Mouse (Mus musculus) hindbrain, postnatal 0 days (tissue): ENCODE measurements at regions not wholly inside any gene's neighbourhood (a gene's known extent, or its start where the extent isn't known, plus 50 kb on each side); places are given as distances from the start of the nearest gene placed in this dataset.

Experiments used
- ATAC-seq: fragments of 200-750 bp; cut with Nextera tagmentation; 2 replicates; pipeline ENCODE4 v1.8.0; 2017; ENCODE audit warnings: mild to moderate bottlenecking, moderate TSS enrichment, moderate library complexity
- DNase-seq: peaks from one replicate; pipeline ENCODE4 v3.0.0-alpha.2; 2015; ENCODE audit warnings: low spot score
- H3K27ac ChIP-seq: fragments of 300-500 bp; sonication (generic); 2 replicates; pipeline ENCODE4 v1.5.1; 2014; ENCODE audit warnings: mild to moderate bottlenecking
- H3K27me3 ChIP-seq: fragments of 300-500 bp; sonication (generic); 2 replicates; pipeline ENCODE4 v1.6.1; 2014; ENCODE audit warnings: low read length, mixed read lengths; ENCODE audit not compliant: insufficient read depth
- H3K36me3 ChIP-seq: fragments of 300-500 bp; sonication (generic); 2 replicates; pipeline ENCODE4 v1.6.1; 2014; ENCODE audit warnings: low read length, mixed read lengths; ENCODE audit not compliant: insufficient read depth
- H3K4me1 ChIP-seq: fragments of 300-500 bp; sonication (generic); 2 replicates; pipeline ENCODE4 v1.6.1; 2014; ENCODE audit warnings: antibody characterized with exemption, low read length, mixed read lengths; ENCODE audit not compliant: insufficient read depth
- H3K4me2 ChIP-seq: fragments of 300-500 bp; sonication (generic); 2 replicates; pipeline ENCODE4 v1.6.1; 2014; ENCODE audit warnings: low read depth, mild to moderate bottlenecking, low read length, moderate library complexity, mixed read lengths
- H3K4me3 ChIP-seq: fragments of 300-500 bp; sonication (generic); 2 replicates; pipeline ENCODE4 v1.5.1; 2014; ENCODE audit warnings: low read length
- H3K9ac ChIP-seq: fragments of 300-500 bp; sonication (generic); replicated peaks from 2 replicates; pipeline ENCODE4 v1.6.1; 2014; ENCODE audit warnings: mild to moderate bottlenecking, low read length, moderate library complexity, mixed read lengths
- H3K9me3 ChIP-seq: fragments of 300-500 bp; sonication (generic); 2 replicates; pipeline ENCODE4 v1.6.1; 2016; ENCODE audit warnings: low read length, mixed read lengths
- CTCF ChIP-seq: IDR thresholded peaks from 2 replicates; pipeline ENCODE4 v1.5.1; 2016; ENCODE audit warnings: antibody characterized with exemption, control low read depth, low read depth
- WGBS: fragments of 180-500 bp; shearing (Covaris S2); extraction: QIAGEN DNeasy Blood & Tissue Kit; methylation state at CpG from one replicate; pipeline ENCODE4 v1.1.7; 2014; 5-methylcytosine and 5-hydroxymethylcytosine counted together

GRCm38 (mm10) chr1:35724366-35724900, 343.8 kb upstream of the Hs6st1 start:
- H3K4me3 ChIP-seq, result no peak overlapping the region
- no peak overlapping the region for H3K27ac ChIP-seq
- no peak for TF ChIP-seq CTCF
- H3K4me2 ChIP-seq, result no peak overlapping the region
- no peaks in the 10 kb centered on the region for H3K36me3 ChIP-seq
- ATAC-seq (no peak), DNase-seq (no peak)
- H3K27me3 ChIP-seq, result no peaks in the 10 kb centered on the region
- H3K4me1 ChIP-seq, result no peaks in the 10 kb centered on the region
- WGBS, result 75% methylated on average over 3 of the region's 3 CpGs
- no peak overlapping the region for H3K9ac ChIP-seq
- H3K9me3 ChIP-seq, result no peaks in the 10 kb centered on the region

GRCm38 (mm10) chr1:35726596-35726995, 341.6 kb upstream of the Hs6st1 start:
- peak; percentile 63 for DNase-seq
- Histone ChIP-seq H3K9me3 (no peaks in the 10 kb centered on the region), H3K27ac (no peak overlapping the region), H3K27me3 (no peaks in the 10 kb centered on the region), H3K4me2 (no peak overlapping the region), H3K4me1 (no peaks in the 10 kb centered on the region), H3K36me3 (no peaks in the 10 kb centered on the region), H3K4me3 (no peak overlapping the region), H3K9ac (no peak overlapping the region)
- TF ChIP-seq CTCF, result peak; percentile 68
- no peak for ATAC-seq
- 62% methylated on average over 1 of the region's 1 CpGs for WGBS

GRCm38 (mm10) chr1:35727310-35727990, 340.8 kb upstream of the Hs6st1 start:
- TF ChIP-seq CTCF, result no peak
- Histone ChIP-seq H3K4me3 (no peak overlapping the region), H3K4me1 (no peaks in the 10 kb centered on the region), H3K27ac (no peak overlapping the region), H3K27me3 (no peaks in the 10 kb centered on the region), H3K9me3 (no peaks in the 10 kb centered on the region), H3K9ac (no peak overlapping the region), H3K4me2 (no peak overlapping the region), H3K36me3 (no peaks in the 10 kb centered on the region)
- no peak for ATAC-seq
- WGBS, result 93% methylated on average over 8 of the region's 8 CpGs
- no peak for DNase-seq

- H3K9ac ChIP-seq, result no peak overlapping the region
- no peaks in the 10 kb centered on the region for H3K9me3 ChIP-seq
- DNase-seq, result no peak
- no peak overlapping the region for H3K4me3 ChIP-seq
- 87% methylated on average over 5 of the region's 5 CpGs for WGBS
- no peaks in the 10 kb centered on the region for H3K27me3 ChIP-seq
- H3K4me2 ChIP-seq, result no peak overlapping the region
- H3K27ac ChIP-seq, result no peak overlapping the region
- H3K4me1 ChIP-seq, result no peaks in the 10 kb centered on the region
- H3K36me3 ChIP-seq, result no peaks in the 10 kb centered on the region
- no peak for TF ChIP-seq CTCF
- ATAC-seq, result no peak
Measured at GRCm38 (mm10) chr1:35729785-35730295, 338.4 kb upstream of the Hs6st1 start.

GRCm38 (mm10) chr1:35730309-35730708, 337.9 kb upstream of the Hs6st1 start:
- WGBS, result 89% methylated on average over 4 of the region's 4 CpGs
- Histone ChIP-seq H3K9me3 (no peaks in the 10 kb centered on the region), H3K27me3 (no peaks in the 10 kb centered on the region), H3K4me2 (no peak overlapping the region), H3K36me3 (no peaks in the 10 kb centered on the region), H3K27ac (no peak overlapping the region), H3K9ac (no peak overlapping the region), H3K4me3 (no peak overlapping the region), H3K4me1 (no peaks in the 10 kb centered on the region)
- TF ChIP-seq CTCF, result no peak
- ATAC-seq (no peak), DNase-seq (no peak)

- Histone ChIP-seq H3K9ac (no peak overlapping the region), H3K27me3 (no peaks in the 10 kb centered on the region), H3K4me1 (no peaks in the 10 kb centered on the region), H3K36me3 (no peaks in the 10 kb centered on the region), H3K27ac (no peak overlapping the region), H3K9me3 (no peaks in the 10 kb centered on the region), H3K4me2 (no peak overlapping the region), H3K4me3 (no peak overlapping the region)
- no peak for TF ChIP-seq CTCF
- ATAC-seq (no peak), DNase-seq (no peak)
Measured at GRCm38 (mm10) chr1:35736247-35736646, 332.0 kb upstream of the Hs6st1 start.

GRCm38 (mm10) chr1:35749603-35750002, 318.6 kb upstream of the Hs6st1 start:
- no peaks in the 10 kb centered on the region for H3K9me3 ChIP-seq
- H3K4me3 ChIP-seq, result no peak overlapping the region
- peak; percentile 27; the same call in 1 of the 2 replicates for ATAC-seq
- H3K9ac ChIP-seq, result no peak overlapping the region
- no peaks in the 10 kb centered on the region for H3K27me3 ChIP-seq
- H3K4me1 ChIP-seq, result no peaks in the 10 kb centered on the region
- no peaks in the 10 kb centered on the region for H3K36me3 ChIP-seq
- H3K27ac ChIP-seq, result no peak overlapping the region
- DNase-seq, result peak; percentile 16
- TF ChIP-seq CTCF, result no peak
- H3K4me2 ChIP-seq, result no peak overlapping the region
- WGBS, result 76% methylated on average over 7 of the region's 7 CpGs
